Mouse (Mus musculus): ENCODE data around the gene Pdik1l.

Gene Pdik1l

GRCm38 (mm10) chr4:134237582-134238278, 50.0 kb downstream of the Pdik1l start:
- in situ Hi-C loops (cut with MboI, MseI) = no loop called here

GRCm38 (mm10) chr4:134234876-134235275, 52.8 kb downstream of the Pdik1l start:
- in situ Hi-C loops (cut with MboI, MseI) = no loop called here

GRCm38 (mm10) chr4:134230431-134230830, 57.3 kb downstream of the Pdik1l start:
- in situ Hi-C loops (cut with MboI, MseI) = no loop called here

GRCm38 (mm10) chr4:134227194-134227593, 60.5 kb downstream of the Pdik1l start, which contains the start of gene Catsper4:
Catsper4 (minus strand) TSS chr4:134227383.
- in situ Hi-C loops (cut with MboI, MseI) = no loop called here

All from T-helper 2 cell (primary cell).